Mouse (Mus musculus) cerebellum, adult 9-10 months (tissue): ENCODE data around the gene Llcfc1.

Source experiments
- DNase-seq: peaks from one replicate; pipeline ENCODE4 v3.0.0; 2022

The Llcfc1 gene

DNA sequence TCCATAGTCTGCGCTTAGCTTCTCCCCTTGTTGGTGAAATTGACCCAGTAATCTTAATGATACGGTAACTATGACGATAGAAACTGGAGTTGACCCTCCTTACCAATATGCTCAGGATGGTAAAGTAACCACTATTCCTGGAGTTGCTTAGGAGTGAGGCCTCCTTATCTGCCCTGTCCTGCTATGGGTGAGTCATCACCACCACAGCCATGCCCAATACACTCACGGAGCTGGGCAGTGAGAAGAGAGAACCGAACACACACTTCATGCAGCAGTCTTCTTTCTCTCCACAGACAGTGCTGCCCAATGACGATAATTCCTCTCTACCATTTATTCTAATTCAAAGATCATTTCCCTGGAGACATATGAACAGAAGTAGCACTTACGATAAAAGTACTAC, 22.0 kb downstream of the Llcfc1 start:
- DNase-seq = no peak

DNA sequence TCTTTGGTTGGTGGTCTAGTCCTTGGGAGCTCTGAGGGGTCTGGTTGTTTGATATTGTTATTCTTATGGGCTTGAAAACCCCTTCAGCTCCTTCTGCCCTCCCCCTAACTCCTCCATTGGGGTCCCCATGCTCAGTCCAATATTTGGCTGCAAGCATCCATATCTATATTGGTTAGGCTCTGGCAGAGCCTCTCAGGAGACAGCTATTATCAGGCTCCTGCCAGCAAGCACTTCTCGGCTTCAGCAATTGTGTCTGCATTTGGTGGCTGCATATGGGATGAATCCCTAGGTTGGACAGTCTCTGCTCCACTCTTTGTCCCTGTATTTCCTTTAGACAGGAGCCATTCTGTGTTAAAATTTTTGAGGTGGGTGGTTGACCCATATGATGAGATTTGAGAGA, 26.1 kb downstream of the Llcfc1 start:
- no peak for DNase-seq

DNA sequence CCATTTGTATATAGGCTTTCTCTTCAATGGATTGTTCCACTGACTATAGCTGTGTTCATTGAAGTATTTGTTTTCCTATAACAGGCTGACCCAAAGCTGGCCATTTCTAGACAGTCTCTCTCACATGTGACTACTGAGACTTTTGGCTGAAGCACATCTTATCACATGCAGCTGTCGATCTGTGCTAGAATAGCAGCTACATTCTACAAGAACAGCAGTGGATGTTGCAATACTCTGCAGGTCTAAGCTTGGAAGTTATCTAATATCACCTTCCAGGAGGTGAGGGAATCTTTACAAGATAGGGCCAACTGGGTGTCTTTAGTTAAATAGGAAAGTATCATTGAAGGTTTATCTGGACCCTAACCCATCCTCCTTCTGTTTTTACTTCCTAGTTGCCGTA, 37.2 kb downstream of the Llcfc1 start:
- no peak for DNase-seq

DNA sequence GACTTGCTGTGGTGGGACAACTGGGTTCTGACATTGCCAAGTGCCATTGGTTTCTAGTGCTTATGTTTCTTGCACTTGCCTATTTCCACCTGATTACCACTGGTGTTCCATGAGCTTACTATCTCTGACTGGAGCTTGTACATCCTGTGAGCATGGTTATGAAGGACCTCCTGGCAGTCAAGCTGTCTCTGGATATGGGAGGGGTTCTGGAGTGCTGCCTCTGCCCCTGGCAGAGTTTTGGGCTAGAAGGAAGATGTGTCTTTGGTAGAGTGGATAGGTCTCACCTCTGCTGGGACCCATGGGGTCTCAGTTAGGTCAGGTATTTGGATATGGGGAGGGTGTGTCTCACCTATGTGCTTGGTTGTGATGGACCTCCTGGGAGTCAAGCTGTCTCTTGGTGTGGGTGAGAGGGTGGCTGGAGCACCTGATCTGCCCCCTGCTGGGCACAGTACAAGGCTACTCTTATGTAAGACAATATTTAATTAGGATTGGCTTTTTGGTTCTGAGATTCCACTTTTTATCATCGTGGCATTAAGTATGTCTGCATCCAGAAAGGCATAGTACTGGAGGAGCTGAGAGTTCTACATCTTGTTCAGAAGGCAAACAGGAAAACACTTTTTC, 43.9 kb downstream of the Llcfc1 start:
- DNase-seq = no peak

DNA sequence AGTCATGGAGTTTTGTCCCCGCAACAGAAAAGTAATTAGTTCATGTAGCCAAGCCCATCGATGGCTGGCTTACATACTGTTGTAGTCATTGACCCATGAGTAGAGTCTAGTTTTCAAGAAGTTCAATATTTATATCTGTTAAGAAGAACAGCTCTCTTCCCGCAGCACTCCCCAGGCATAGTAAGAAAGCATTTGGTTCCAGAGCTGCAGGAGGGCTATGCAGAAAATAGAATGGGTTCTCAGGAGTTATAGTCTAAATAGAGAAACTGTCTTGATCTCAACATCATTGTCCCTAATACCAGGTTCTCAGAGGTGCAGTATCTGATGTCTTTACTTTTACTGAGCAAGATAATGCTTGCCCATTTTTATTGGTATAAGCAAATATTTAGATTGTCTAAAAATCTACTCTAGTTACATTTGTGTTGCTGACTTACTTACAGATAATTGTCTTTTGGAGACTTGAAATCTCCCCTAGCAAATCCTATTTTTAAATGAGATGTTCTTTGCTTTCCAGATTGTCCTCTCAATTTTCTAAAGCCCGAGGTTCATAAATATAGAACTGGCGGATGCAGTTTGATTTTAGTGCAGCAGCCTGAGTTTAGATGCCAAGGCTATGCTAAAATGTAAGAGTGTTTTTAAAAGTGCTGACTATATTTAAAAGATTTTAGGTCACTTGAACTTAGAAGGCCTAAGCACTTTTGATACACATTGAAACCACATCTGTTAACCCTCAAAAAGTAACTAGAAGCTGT, 50.7 kb downstream of the Llcfc1 start:
- no peak for DNase-seq
